In the genomic region with DNA sequence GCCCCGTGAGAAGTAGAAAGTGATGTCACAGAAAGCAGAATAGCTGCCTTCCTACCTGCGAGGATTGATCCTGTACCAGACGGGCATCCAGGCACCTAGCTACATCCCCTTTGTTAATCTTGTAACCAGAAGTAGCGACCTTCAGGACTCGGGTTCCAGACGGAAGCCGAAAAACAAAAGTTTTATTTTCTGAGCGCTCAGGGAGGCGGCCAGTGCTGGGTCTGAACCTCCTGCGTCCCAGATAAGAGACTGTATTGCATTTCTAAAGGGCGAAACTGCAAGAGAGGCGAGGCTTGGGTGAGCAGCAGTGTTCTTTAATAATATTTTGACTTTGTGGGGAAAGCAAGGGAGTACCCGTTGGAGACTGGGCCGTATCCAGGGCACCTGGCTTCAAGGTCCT, we compare ENCODE assay signal across 8 mouse cellular contexts. TPM values are rescaled to one million over a fixed set of nuclear protein-coding genes. Genes with fewer than 3 reads are reported as not detected.
A peak's percentile ranks its signal among the peaks of the same experiment; 100 is the strongest.
DNase-seq lines count a peak whose midpoint lies in the region; ATAC-seq and TF ChIP-seq lines count a peak whose summit lies in the region.

No protein-coding gene starts in this region.

- H3K4me2 ChIP-seq in kidney, embryonic 14.5 days (replicated peaks; ENCODE audit: low read depth, low read length) = peak overlapping the region; percentile 80
- peak overlapping the region; percentile 66 for H3K4me2 ChIP-seq in hindbrain, embryonic 16.5 days (ENCODE audit: low read length)
- H3K4me2 ChIP-seq in midbrain, embryonic 15.5 days = peak overlapping the region; percentile 87

- no peak for TF ChIP-seq POLR2A in cortical plate, adult 2 months (IDR thresholded peaks at IDR 0.05; ENCODE audit: extremely low read depth, insufficient read depth, low read length)

- no peaks in the 10 kb centered on the region for H3K9me3 ChIP-seq in kidney, embryonic 14.5 days (ENCODE audit: control insufficient read depth, low read length)
- H3K9me3 ChIP-seq in hindbrain, embryonic 16.5 days (ENCODE audit: control insufficient read depth, low read length) = no peaks in the 10 kb centered on the region
- H3K9me3 ChIP-seq in midbrain, embryonic 15.5 days = no peaks in the 10 kb centered on the region

- peak overlapping the region; percentile 97 for H3K27ac ChIP-seq in kidney, embryonic 14.5 days (ENCODE audit: low read depth, low read length)
- H3K27ac ChIP-seq in cortical plate, adult 2 months (ENCODE audit: insufficient read depth, low read length) = peak overlapping the region; percentile 73
- H3K27ac ChIP-seq in hindbrain, embryonic 16.5 days (ENCODE audit: low read depth, low read length) = peak overlapping the region; percentile 95
- peak overlapping the region; percentile 94 for H3K27ac ChIP-seq in midbrain, embryonic 15.5 days

- TF ChIP-seq CTCF in cortical plate, adult 2 months (IDR thresholded peaks at IDR 0.05; ENCODE audit: extremely low read depth, insufficient read depth, low read length) = no peak

- no peak for DNase-seq in kidney, postnatal 4 days
- DNase-seq in embryo, embryonic 9.5 days (ENCODE audit: extremely low spot score) = no peak
- no peak for DNase-seq in thymus, postnatal 10 days (ENCODE audit: low spot score in 2 of 2)
- DNase-seq in frontal cortex, adult 2 months (ENCODE audit: extremely low spot score in 1 of 2, low spot score in 1 of 2) = no peak

- ATAC-seq in kidney, embryonic 14.5 days (ENCODE audit: low FRiP score, low TSS enrichment) = no peak
- no peak for ATAC-seq in hindbrain, embryonic 16.5 days
- ATAC-seq in midbrain, embryonic 15.5 days (replicated peaks) = no peak

- peaks cover 5% of the 10 kb centered on the region for H3K4me1 ChIP-seq in kidney, embryonic 14.5 days (ENCODE audit: control insufficient read depth, insufficient read depth, low read length)
- peaks cover 7% of the 10 kb centered on the region for H3K4me1 ChIP-seq in cortical plate, adult 2 months (ENCODE audit: control insufficient read depth, insufficient read depth, low read length)
- peaks cover 20% of the 10 kb centered on the region for H3K4me1 ChIP-seq in hindbrain, embryonic 16.5 days (ENCODE audit: control insufficient read depth, insufficient read depth, low read depth, low read length)
- peaks cover 30% of the 10 kb centered on the region for H3K4me1 ChIP-seq in midbrain, embryonic 15.5 days

- peak overlapping the region; percentile 67 for H3K4me3 ChIP-seq in kidney, embryonic 14.5 days (ENCODE audit: low read length)
- peak overlapping the region; percentile 63 for H3K4me3 ChIP-seq in cortical plate, adult 2 months (ENCODE audit: insufficient read depth, low read length)
- peak overlapping the region; percentile 45 for H3K4me3 ChIP-seq in hindbrain, embryonic 16.5 days (ENCODE audit: low read length)
- H3K4me3 ChIP-seq in midbrain, embryonic 15.5 days = peak overlapping the region; percentile 58

- H3K9ac ChIP-seq in kidney, embryonic 14.5 days (ENCODE audit: low read depth, low read length) = peak overlapping the region; percentile 90
- peak overlapping the region; percentile 67 for H3K9ac ChIP-seq in hindbrain, embryonic 16.5 days (ENCODE audit: low read depth, low read length)
- peak overlapping the region; percentile 74 for H3K9ac ChIP-seq in midbrain, embryonic 15.5 days

- no peaks in the 10 kb centered on the region; the same call in 1 of the 2 replicates for H3K36me3 ChIP-seq in kidney, embryonic 14.5 days (ENCODE audit: control insufficient read depth, insufficient read depth, low read length)
- H3K36me3 ChIP-seq in hindbrain, embryonic 16.5 days (ENCODE audit: control insufficient read depth, insufficient read depth, low read length) = peaks cover 8% of the 10 kb centered on the region
- H3K36me3 ChIP-seq in midbrain, embryonic 15.5 days (replicated peaks) = peaks cover 3% of the 10 kb centered on the region; the same call in 1 of the 2 replicates

- H3K27me3 ChIP-seq in kidney, embryonic 14.5 days (ENCODE audit: control insufficient read depth, insufficient read depth, low read length) = peaks cover 2% of the 10 kb centered on the region; the same call in 1 of the 2 replicates
- no peaks in the 10 kb centered on the region for H3K27me3 ChIP-seq in hindbrain, embryonic 16.5 days (replicated peaks; ENCODE audit: control insufficient read depth, insufficient read depth, low read length)
- H3K27me3 ChIP-seq in midbrain, embryonic 15.5 days (replicated peaks) = no peaks in the 10 kb centered on the region

- under 1% methylated on average over 14 of the region's 14 CpGs for WGBS in kidney, embryonic 14.5 days
- 2% methylated on average over 14 of the region's 14 CpGs for WGBS in hindbrain, embryonic 16.5 days
- WGBS in midbrain, embryonic 15.5 days = 1% methylated on average over 14 of the region's 14 CpGs

RNA-seq across cellular contexts. Expression of gene Sfxn3, which starts 11.5 kb away (rescaled TPM):
- 11.0 and 18.3 TPM in 2 replicates for polyA plus RNA-seq in kidney, embryonic 14.5 days (2014; fragmentation: Nextera tagmentation; extraction: Ambion mirVana)
- 113 and 119 TPM in 2 replicates for polyA plus RNA-seq in cortical plate, adult 2 months (2012; rRNA removed)
- polyA plus RNA-seq in hindbrain, embryonic 16.5 days (2015; fragmentation: Nextera tagmentation; extraction: Ambion mirVana) = 76.8 and 85.4 TPM in 2 replicates
- polyA plus RNA-seq in midbrain, embryonic 15.5 days (2015; fragmentation: Nextera tagmentation; extraction: Ambion mirVana) = 89.6 and 97.2 TPM in 2 replicates
- polyA plus RNA-seq in frontal cortex, adult 2 months (2012; rRNA removed) = 103 and 108 TPM in 2 replicates

RNA-seq across cellular contexts. Expression of gene Pdzd7, which starts 13.3 kb away (rescaled TPM):
- polyA plus RNA-seq in kidney, embryonic 14.5 days (2014; fragmentation: Nextera tagmentation; extraction: Ambion mirVana) = 1.3 and 1.4 TPM in 2 replicates
- polyA plus RNA-seq in cortical plate, adult 2 months (2012; rRNA removed) = 7.5 and 8.8 TPM in 2 replicates
- 3.0 and 3.2 TPM in 2 replicates for polyA plus RNA-seq in hindbrain, embryonic 16.5 days (2015; fragmentation: Nextera tagmentation; extraction: Ambion mirVana)
- 3.2 and 4.1 TPM in 2 replicates for polyA plus RNA-seq in midbrain, embryonic 15.5 days (2015; fragmentation: Nextera tagmentation; extraction: Ambion mirVana)
- polyA plus RNA-seq in frontal cortex, adult 2 months (2012; rRNA removed) = 7.6 and 7.7 TPM in 2 replicates

RNA-seq across cellular contexts. Expression of gene Kazald1, which starts 16.2 kb away (rescaled TPM):
- 10.7 and 10.9 TPM in 2 replicates for polyA plus RNA-seq in kidney, embryonic 14.5 days (2014; fragmentation: Nextera tagmentation; extraction: Ambion mirVana)
- polyA plus RNA-seq in cortical plate, adult 2 months (2012; rRNA removed) = 6.8 and 9.1 TPM in 2 replicates
- 4.0 and 5.5 TPM in 2 replicates for polyA plus RNA-seq in hindbrain, embryonic 16.5 days (2015; fragmentation: Nextera tagmentation; extraction: Ambion mirVana)
- polyA plus RNA-seq in midbrain, embryonic 15.5 days (2015; fragmentation: Nextera tagmentation; extraction: Ambion mirVana) = 1.3 TPM in 2 replicates
- polyA plus RNA-seq in frontal cortex, adult 2 months (2012; rRNA removed) = 4.3 and 5.3 TPM in 2 replicates

RNA-seq across cellular contexts. Expression of gene Lzts2, which starts 44.6 kb away (rescaled TPM):
- 59.1 and 68.2 TPM in 2 replicates for polyA plus RNA-seq in kidney, embryonic 14.5 days (2014; fragmentation: Nextera tagmentation; extraction: Ambion mirVana)
- polyA plus RNA-seq in cortical plate, adult 2 months (2012; rRNA removed) = 39.3 and 40.1 TPM in 2 replicates
- 14.8 and 18.7 TPM in 2 replicates for polyA plus RNA-seq in hindbrain, embryonic 16.5 days (2015; fragmentation: Nextera tagmentation; extraction: Ambion mirVana)
- polyA plus RNA-seq in midbrain, embryonic 15.5 days (2015; fragmentation: Nextera tagmentation; extraction: Ambion mirVana) = 25.2 and 28.6 TPM in 2 replicates
- 34.7 and 37.1 TPM in 2 replicates for polyA plus RNA-seq in frontal cortex, adult 2 months (2012; rRNA removed)

RNA-seq across cellular contexts. Expression of gene Mrpl43, which starts 52.6 kb away (rescaled TPM):
- polyA plus RNA-seq in kidney, embryonic 14.5 days (2014; fragmentation: Nextera tagmentation; extraction: Ambion mirVana) = 69.9 and 83.2 TPM in 2 replicates
- 68.3 and 70.8 TPM in 2 replicates for polyA plus RNA-seq in cortical plate, adult 2 months (2012; rRNA removed)
- polyA plus RNA-seq in hindbrain, embryonic 16.5 days (2015; fragmentation: Nextera tagmentation; extraction: Ambion mirVana) = 90.1 and 98.4 TPM in 2 replicates
- polyA plus RNA-seq in midbrain, embryonic 15.5 days (2015; fragmentation: Nextera tagmentation; extraction: Ambion mirVana) = 86.9 and 88.0 TPM in 2 replicates
- polyA plus RNA-seq in frontal cortex, adult 2 months (2012; rRNA removed) = 73.3 and 80.2 TPM in 2 replicates
